Mouse (Mus musculus): ENCODE data around the gene Prg4. TPM values are rescaled to one million over a fixed set of nuclear protein-coding genes. Genes with fewer than 3 reads are reported as not detected.

Prg4 gene
- polyA plus RNA-seq, 1 experiment = 5.1 TPM

DNA sequence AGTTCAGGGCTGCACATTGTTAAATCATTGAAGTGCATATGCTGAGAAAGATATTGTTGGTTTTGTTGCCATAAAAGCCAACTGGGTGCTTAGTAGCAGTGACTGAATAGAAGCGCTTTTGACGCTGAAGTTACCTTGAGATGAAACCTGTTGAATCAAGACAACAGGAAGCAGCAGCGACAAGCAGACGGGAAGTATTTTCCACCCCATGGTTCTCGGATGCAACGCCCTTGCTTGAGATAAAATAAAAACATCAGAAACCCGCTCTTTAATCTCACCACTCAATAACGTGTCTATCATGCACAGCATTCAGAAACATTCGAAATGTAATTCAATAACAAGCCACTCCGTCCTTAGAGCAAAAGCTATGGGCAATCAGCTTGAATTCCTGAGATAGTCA lies 601 bp downstream of the Prg4 start:
- Histone ChIP-seq H3K79me2 (ENCODE audit: control insufficient read depth, insufficient read depth) (no peaks in the 10 kb centered on the region), H3ac (ENCODE audit: control insufficient read depth, insufficient read length) (no peak overlapping the region), H3K36me3 (ENCODE audit: control insufficient read depth, insufficient read depth) (no peaks in the 10 kb centered on the region), H3K4me2 (ENCODE audit: low read depth) (no peak overlapping the region), H3K27me3 (ENCODE audit: control insufficient read depth, insufficient read depth, insufficient read length) (no peaks in the 10 kb centered on the region), H3K4me3 (no peak overlapping the region)
- TF ChIP-seq POLR2AphosphoS2 (IDR thresholded peaks at IDR 0.05; ENCODE audit: insufficient read length, low read depth) (no peak), SRF (IDR thresholded peaks at IDR 0.05; ENCODE audit: control insufficient read depth, insufficient read length, low read depth) (no peak), MAX (IDR thresholded peaks at IDR 0.05; ENCODE audit: low read depth) (no peak), E2F4 (IDR thresholded peaks at IDR 0.05; ENCODE audit: insufficient read depth) (no peak), MYOD1 (IDR thresholded peaks at IDR 0.05; ENCODE audit: control insufficient read depth in 1 of 3, insufficient read length in 2 of 3, low read depth in 2 of 3) (no peak), CEBPB (IDR thresholded peaks at IDR 0.05; ENCODE audit: insufficient read depth, poor library complexity, severe bottlenecking) (no peak), TCF3 (IDR thresholded peaks at IDR 0.05; ENCODE audit: insufficient read length, low read depth) (no peak), POLR2A (IDR thresholded peaks at IDR 0.05; ENCODE audit: insufficient read length, low read depth) (no peak), MYOG (IDR thresholded peaks at IDR 0.05; ENCODE audit: control insufficient read depth in 1 of 3, insufficient read depth in 1 of 3, insufficient read length in 2 of 3, low read depth in 2 of 3) (no peak), REST (IDR thresholded peaks at IDR 0.05; ENCODE audit: insufficient read depth, insufficient read length) (no peak), USF1 (IDR thresholded peaks at IDR 0.05; ENCODE audit: low read depth) (no peak), TCF12 (IDR thresholded peaks at IDR 0.05; ENCODE audit: insufficient read depth, poor library complexity, severe bottlenecking) (no peak)

DNA sequence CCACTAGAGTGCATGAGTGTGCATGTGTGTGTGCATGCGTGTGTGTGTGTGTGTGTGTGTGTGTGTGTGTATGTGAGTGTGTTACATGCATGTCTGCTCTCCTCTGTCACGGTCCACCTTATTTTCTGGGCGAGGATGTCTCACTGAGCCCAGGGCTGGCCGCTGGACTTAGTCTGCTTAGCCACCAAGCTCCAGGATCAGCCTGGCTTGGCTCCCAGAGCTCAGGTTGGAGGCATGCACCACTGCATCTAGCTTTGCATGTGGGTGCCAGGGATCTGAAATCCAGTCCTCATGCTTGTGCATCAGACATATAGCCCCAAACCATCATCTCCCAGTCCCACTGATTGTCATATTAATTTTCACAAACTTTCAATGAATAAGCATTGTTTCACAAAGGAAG lies 2.3 kb downstream of the Prg4 start:
- H3K4me2 ChIP-seq (ENCODE audit: low read depth) = no peak overlapping the region
- H3ac ChIP-seq (ENCODE audit: control insufficient read depth, insufficient read length) = no peak overlapping the region
- no peaks in the 10 kb centered on the region for H3K36me3 ChIP-seq (ENCODE audit: control insufficient read depth, insufficient read depth)
- no peak overlapping the region for H3K4me3 ChIP-seq
- H3K79me2 ChIP-seq (ENCODE audit: control insufficient read depth, insufficient read depth) = no peaks in the 10 kb centered on the region
- TF ChIP-seq E2F4 (IDR thresholded peaks at IDR 0.05; ENCODE audit: insufficient read depth) (no peak), TCF3 (IDR thresholded peaks at IDR 0.05; ENCODE audit: insufficient read length, low read depth) (no peak), POLR2AphosphoS2 (IDR thresholded peaks at IDR 0.05; ENCODE audit: insufficient read length, low read depth) (no peak), POLR2A (IDR thresholded peaks at IDR 0.05; ENCODE audit: insufficient read length, low read depth) (no peak), TCF12 (IDR thresholded peaks at IDR 0.05; ENCODE audit: insufficient read depth, poor library complexity, severe bottlenecking) (no peak), MAX (IDR thresholded peaks at IDR 0.05; ENCODE audit: low read depth) (no peak), MYOG (IDR thresholded peaks at IDR 0.05; ENCODE audit: control insufficient read depth in 1 of 3, insufficient read depth in 1 of 3, insufficient read length in 2 of 3, low read depth in 2 of 3) (no peak), CEBPB (IDR thresholded peaks at IDR 0.05; ENCODE audit: insufficient read depth, poor library complexity, severe bottlenecking) (no peak), USF1 (IDR thresholded peaks at IDR 0.05; ENCODE audit: low read depth) (no peak)
- no peaks in the 10 kb centered on the region for H3K27me3 ChIP-seq (ENCODE audit: control insufficient read depth, insufficient read depth, insufficient read length)

DNA sequence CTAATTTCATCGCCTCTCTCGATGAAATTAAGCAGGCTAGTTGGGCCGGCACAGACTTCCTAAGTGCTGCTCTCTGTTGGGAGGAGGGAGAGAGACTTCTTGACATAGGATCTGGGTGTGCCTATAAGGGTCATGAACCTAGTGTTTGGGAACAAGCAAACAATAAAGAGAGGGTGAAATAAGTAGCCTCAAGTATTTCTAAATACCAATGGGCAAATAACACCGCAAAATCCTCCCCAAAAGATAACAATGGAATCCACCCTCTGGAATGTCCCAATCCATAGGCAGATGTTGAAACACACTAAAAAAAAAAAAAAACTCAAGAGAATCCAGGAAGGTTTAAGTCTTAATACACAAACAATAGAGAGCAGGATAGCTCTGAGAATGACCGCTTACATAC lies 2.9 kb downstream of the Prg4 start:
- Histone ChIP-seq H3ac (ENCODE audit: control insufficient read depth, insufficient read length) (no peak overlapping the region), H3K4me3 (no peak overlapping the region), H3K36me3 (ENCODE audit: control insufficient read depth, insufficient read depth) (no peaks in the 10 kb centered on the region), H3K79me2 (ENCODE audit: control insufficient read depth, insufficient read depth) (no peaks in the 10 kb centered on the region), H3K27me3 (ENCODE audit: control insufficient read depth, insufficient read depth, insufficient read length) (no peaks in the 10 kb centered on the region), H3K4me2 (ENCODE audit: low read depth) (no peak overlapping the region)
- TF ChIP-seq POLR2A (IDR thresholded peaks at IDR 0.05; ENCODE audit: insufficient read length, low read depth) (no peak), POLR2AphosphoS2 (IDR thresholded peaks at IDR 0.05; ENCODE audit: insufficient read length, low read depth) (no peak), CEBPB (IDR thresholded peaks at IDR 0.05; ENCODE audit: insufficient read depth, poor library complexity, severe bottlenecking) (no peak), REST (IDR thresholded peaks at IDR 0.05; ENCODE audit: insufficient read depth, insufficient read length) (no peak), SRF (IDR thresholded peaks at IDR 0.05; ENCODE audit: control insufficient read depth, insufficient read length, low read depth) (no peak), TCF12 (IDR thresholded peaks at IDR 0.05; ENCODE audit: insufficient read depth, poor library complexity, severe bottlenecking) (no peak), MAX (IDR thresholded peaks at IDR 0.05; ENCODE audit: low read depth) (no peak), TCF3 (IDR thresholded peaks at IDR 0.05; ENCODE audit: insufficient read length, low read depth) (no peak), MYOG (IDR thresholded peaks at IDR 0.05; ENCODE audit: control insufficient read depth in 1 of 3, insufficient read depth in 1 of 3, insufficient read length in 2 of 3, low read depth in 2 of 3) (no peak), MYOD1 (IDR thresholded peaks at IDR 0.05; ENCODE audit: control insufficient read depth in 1 of 3, insufficient read length in 2 of 3, low read depth in 2 of 3) (no peak), E2F4 (IDR thresholded peaks at IDR 0.05; ENCODE audit: insufficient read depth) (no peak), USF1 (IDR thresholded peaks at IDR 0.05; ENCODE audit: low read depth) (no peak)

DNA sequence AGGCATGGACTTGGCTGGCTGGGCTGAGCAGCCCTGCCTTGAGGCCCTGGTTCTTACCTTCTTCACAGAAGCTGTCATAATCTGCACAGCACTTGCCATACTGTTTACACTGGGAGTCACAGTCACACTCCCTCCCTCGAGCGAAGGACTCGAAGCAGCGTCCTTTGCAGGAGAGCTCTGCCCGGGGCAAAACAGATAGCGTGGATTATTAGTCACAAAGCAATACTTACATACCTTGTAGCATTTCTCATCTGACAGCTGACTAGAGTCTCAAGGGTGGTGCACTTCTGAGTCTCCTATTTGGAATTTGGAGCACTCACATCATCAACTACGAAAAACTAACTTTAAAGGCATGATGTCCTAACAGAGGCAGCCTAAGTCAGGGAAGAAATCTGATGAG lies 5.4 kb downstream of the Prg4 start:
- Histone ChIP-seq H3K4me2 (ENCODE audit: low read depth) (peak overlapping the region; percentile 14), H3K36me3 (ENCODE audit: control insufficient read depth, insufficient read depth) (no peaks in the 10 kb centered on the region), H3ac (ENCODE audit: control insufficient read depth, insufficient read length) (no peak overlapping the region), H3K4me3 (no peak overlapping the region), H3K79me2 (ENCODE audit: control insufficient read depth, insufficient read depth) (no peaks in the 10 kb centered on the region), H3K27me3 (ENCODE audit: control insufficient read depth, insufficient read depth, insufficient read length) (no peaks in the 10 kb centered on the region)
- TF ChIP-seq MAX (IDR thresholded peaks at IDR 0.05; ENCODE audit: low read depth) = no peak
- TF ChIP-seq TCF12 (IDR thresholded peaks at IDR 0.05; ENCODE audit: insufficient read depth, poor library complexity, severe bottlenecking) = no peak
- no peak for TF ChIP-seq CEBPB (IDR thresholded peaks at IDR 0.05; ENCODE audit: insufficient read depth, poor library complexity, severe bottlenecking)
- TF ChIP-seq MYOD1 (IDR thresholded peaks at IDR 0.05; ENCODE audit: control insufficient read depth in 1 of 3, insufficient read length in 2 of 3, low read depth in 2 of 3) = no peak
- no peak for TF ChIP-seq USF1 (IDR thresholded peaks at IDR 0.05; ENCODE audit: low read depth)
- no peak for TF ChIP-seq TCF3 (IDR thresholded peaks at IDR 0.05; ENCODE audit: insufficient read length, low read depth)
- no peak for TF ChIP-seq MYOG (IDR thresholded peaks at IDR 0.05; ENCODE audit: control insufficient read depth in 1 of 3, insufficient read depth in 1 of 3, insufficient read length in 2 of 3, low read depth in 2 of 3)
- TF ChIP-seq POLR2AphosphoS2 (IDR thresholded peaks at IDR 0.05; ENCODE audit: insufficient read length, low read depth) = no peak
- no peak for TF ChIP-seq E2F4 (IDR thresholded peaks at IDR 0.05; ENCODE audit: insufficient read depth)
- no peak for TF ChIP-seq SRF (IDR thresholded peaks at IDR 0.05; ENCODE audit: control insufficient read depth, insufficient read length, low read depth)
- no peak for TF ChIP-seq POLR2A (IDR thresholded peaks at IDR 0.05; ENCODE audit: insufficient read length, low read depth)
- no peak for TF ChIP-seq REST (IDR thresholded peaks at IDR 0.05; ENCODE audit: insufficient read depth, insufficient read length)

Measured in myocyte (in vitro differentiated cells).